Mouse (Mus musculus) liver, embryonic 12.5 days (tissue): Measurements from ENCODE around the gene Dhh. TPM values are rescaled to one million over a fixed set of nuclear protein-coding genes. Genes with fewer than 3 reads are reported as not detected.
"Not testable (repeated sequence)": the region's sequence is repeated elsewhere in the genome, so short reads cannot be mapped to it uniquely, and the experiment has no call there.

ENCODE experiments used
- ATAC-seq: fragments of 200-750 bp; cut with Nextera tagmentation; 2 replicates; pipeline ENCODE4 v1.8.0; 2017; ENCODE audit warnings: moderate number of reproducible peaks, mild to moderate bottlenecking, moderate library complexity
- H3K27ac ChIP-seq: fragments of 300-500 bp; sonication (generic); 2 replicates; pipeline ENCODE4 v1.5.1; 2016; ENCODE audit warnings: mild to moderate bottlenecking
- H3K27me3 ChIP-seq: fragments of 300-500 bp; sonication (generic); replicated peaks from 2 replicates; pipeline ENCODE4 v1.6.1; 2016; ENCODE audit warnings: mild to moderate bottlenecking, moderate library complexity
- H3K36me3 ChIP-seq: fragments of 300-500 bp; sonication (generic); 2 replicates; pipeline ENCODE4 v1.6.1; 2016; ENCODE audit warnings: mild to moderate bottlenecking, moderate library complexity
- H3K4me1 ChIP-seq: fragments of 300-500 bp; sonication (generic); 2 replicates; pipeline ENCODE4 v1.6.1; 2016
- H3K4me2 ChIP-seq: fragments of 300-500 bp; sonication (generic); 2 replicates; pipeline ENCODE4 v1.6.1; 2016; ENCODE audit warnings: mild to moderate bottlenecking, moderate library complexity
- H3K4me3 ChIP-seq: fragments of 300-500 bp; sonication (generic); 2 replicates; pipeline ENCODE4 v1.5.1; 2016; ENCODE audit warnings: mild to moderate bottlenecking, moderate library complexity
- H3K9ac ChIP-seq: fragments of 300-500 bp; sonication (generic); 2 replicates; pipeline ENCODE4 v1.6.1; 2016; ENCODE audit warnings: mild to moderate bottlenecking, moderate library complexity
- H3K9me3 ChIP-seq: fragments of 300-500 bp; sonication (generic); replicated peaks from 2 replicates; pipeline ENCODE4 v1.6.1; 2016; ENCODE audit warnings: mild to moderate bottlenecking, moderate library complexity
- WGBS: fragments of 180-500 bp; shearing (Covaris S2); methylation state at CpG from one replicate; pipeline ENCODE4 v1.1.7; 2016; ENCODE audit not compliant: insufficient replicate concordance; 5-methylcytosine and 5-hydroxymethylcytosine counted together
- polyA plus RNA-seq: library from polyadenylated mRNA; unstranded; fragments of >200 nt; fragmentation: Nextera tagmentation; extraction: Ambion mirVana; gene quantifications from 2 replicates; pipeline ENCODE4 v1.2.1, GENCODE M21; 2016

Gene Dhh
- polyA plus RNA-seq, 1 experiment from 2014 or later, result 0.25 TPM

- Histone ChIP-seq H3K9me3 (no peaks in the 10 kb centered on the region; the same call in 1 of the 2 replicates), H3K9ac (no peak overlapping the region), H3K4me1 (peaks cover 28% of the 10 kb centered on the region), H3K27me3 (no peaks in the 10 kb centered on the region), H3K4me2 (no peak overlapping the region), H3K4me3 (no peak overlapping the region), H3K27ac (no peak overlapping the region), H3K36me3 (peaks cover 25% of the 10 kb centered on the region)
- 16% methylated on average over 13 of the region's 13 CpGs for WGBS
- no peak for ATAC-seq
Observed at GRCm38 (mm10) chr15:98928598-98929240, 30.4 kb upstream of the Dhh start.

DNA sequence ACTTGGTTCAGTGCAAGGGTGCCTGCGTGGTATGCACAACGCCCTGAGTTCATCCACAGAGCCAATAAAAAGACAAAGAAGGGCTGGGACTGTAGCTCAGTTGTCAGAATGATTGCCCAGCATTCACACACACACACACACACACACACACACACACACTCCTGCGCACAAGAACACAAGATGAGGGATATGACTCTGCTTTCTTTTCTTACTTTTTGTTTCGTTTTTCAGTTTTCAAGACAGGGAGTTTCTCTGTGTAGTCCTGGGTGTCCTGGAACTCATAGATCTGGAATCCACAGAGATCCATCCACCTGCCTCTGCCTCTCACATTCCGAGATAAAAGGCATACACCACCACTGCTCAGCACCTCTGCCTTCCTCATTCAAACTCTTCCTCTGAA is 29.2 kb upstream of the Dhh start:
- H3K4me3 ChIP-seq, result no peak overlapping the region
- WGBS, result 68% methylated on average over 5 of the region's 5 CpGs
- no peaks in the 10 kb centered on the region for H3K27me3 ChIP-seq
- no peaks in the 10 kb centered on the region; the same call in 1 of the 2 replicates for H3K9me3 ChIP-seq
- H3K4me2 ChIP-seq, result no peak overlapping the region
- ATAC-seq, result no peak
- H3K27ac ChIP-seq, result no peak overlapping the region
- peaks cover 19% of the 10 kb centered on the region for H3K36me3 ChIP-seq
- H3K4me1 ChIP-seq, result peaks cover 23% of the 10 kb centered on the region
- H3K9ac ChIP-seq, result no peak overlapping the region

DNA sequence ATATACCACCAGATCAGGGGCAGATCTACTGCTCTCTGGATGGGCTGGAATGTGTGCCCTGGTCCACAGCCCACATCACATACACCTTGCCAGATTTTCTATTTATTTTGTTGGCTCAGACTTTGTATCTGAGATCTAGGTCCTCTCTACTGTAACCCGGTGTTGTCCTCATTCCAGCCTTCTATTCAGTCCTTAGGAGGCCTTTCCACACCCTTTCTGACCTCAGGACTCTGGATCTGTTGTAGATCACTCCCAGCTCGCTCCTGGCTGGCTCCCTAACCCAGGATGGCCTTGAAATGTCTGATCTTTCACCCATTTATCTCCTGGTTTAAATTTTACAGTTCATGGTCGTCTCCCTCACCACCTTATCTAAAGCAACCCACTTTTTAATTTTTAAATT is 26.3 kb upstream of the Dhh start:
- ATAC-seq, result no peak; the same call in 1 of the 2 replicates
- H3K4me1 ChIP-seq, result peaks cover 9% of the 10 kb centered on the region
- WGBS, result 38% methylated on average over 3 of the region's 3 CpGs

DNA sequence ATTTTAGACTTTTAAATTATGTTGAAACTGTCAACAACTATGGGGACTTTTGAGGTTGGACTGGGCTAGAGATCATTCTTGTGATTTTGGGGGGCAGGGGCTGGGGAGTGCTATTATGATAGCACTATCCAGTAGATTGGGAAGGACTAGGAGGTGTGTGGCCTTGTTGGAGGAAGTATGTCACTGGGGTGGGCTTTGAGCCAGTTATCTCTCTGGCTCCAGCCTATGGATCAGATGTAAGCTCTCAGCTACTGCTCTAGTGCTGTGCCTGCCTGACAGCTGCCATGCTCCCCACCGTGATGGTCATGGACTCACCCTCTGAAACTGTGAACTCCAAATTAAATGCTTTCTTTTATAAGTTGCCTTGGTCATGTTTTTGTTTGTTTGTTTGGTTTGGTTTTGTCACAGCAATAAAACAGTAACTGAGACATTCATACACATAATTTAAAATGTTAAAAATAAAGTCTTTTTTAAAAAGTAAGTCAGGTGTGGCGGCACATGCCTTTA is 24.7 kb upstream of the Dhh start:
- H3K27ac ChIP-seq, result no peak overlapping the region
- WGBS, result 58% methylated on average over 2 of the region's 2 CpGs
- no peak overlapping the region for H3K4me2 ChIP-seq
- no peaks in the 10 kb centered on the region for H3K27me3 ChIP-seq
- H3K36me3 ChIP-seq, result no peaks in the 10 kb centered on the region
- ATAC-seq, result no peak
- H3K9me3 ChIP-seq, result no peaks in the 10 kb centered on the region; the same call in 1 of the 2 replicates
- no peak overlapping the region for H3K4me3 ChIP-seq
- no peak overlapping the region for H3K9ac ChIP-seq
- peaks cover 9% of the 10 kb centered on the region for H3K4me1 ChIP-seq

More for the DNA sequence above, 26.3 kb upstream of the Dhh start:
- Histone ChIP-seq H3K9ac (no peak overlapping the region), H3K27me3 (no peaks in the 10 kb centered on the region), H3K36me3 (no peaks in the 10 kb centered on the region), H3K4me2 (no peak overlapping the region), H3K9me3 (no peaks in the 10 kb centered on the region; the same call in 1 of the 2 replicates), H3K4me3 (no peak overlapping the region), H3K27ac (no peak overlapping the region)

DNA sequence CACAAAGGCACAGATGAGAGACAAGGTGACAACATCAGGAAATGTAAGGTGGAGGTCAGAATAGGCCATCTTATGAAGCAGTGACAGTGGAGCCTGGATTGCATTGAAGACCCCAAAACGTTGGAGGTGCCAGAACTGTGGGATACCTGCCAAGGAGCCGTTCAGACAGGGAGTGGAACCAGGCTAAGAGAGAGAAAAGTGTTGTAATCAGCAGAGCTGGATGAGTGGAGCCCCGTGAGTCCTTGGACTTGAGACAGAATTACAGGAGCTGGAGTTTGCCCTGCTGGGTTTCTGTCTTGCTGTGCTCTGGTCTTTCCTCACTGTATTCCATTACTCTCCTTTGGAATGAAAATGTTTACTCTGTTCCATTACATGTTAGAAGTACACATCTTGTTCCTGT is 24.2 kb upstream of the Dhh start:
- Histone ChIP-seq H3K27ac (no peak overlapping the region), H3K4me2 (no peak overlapping the region)

DNA sequence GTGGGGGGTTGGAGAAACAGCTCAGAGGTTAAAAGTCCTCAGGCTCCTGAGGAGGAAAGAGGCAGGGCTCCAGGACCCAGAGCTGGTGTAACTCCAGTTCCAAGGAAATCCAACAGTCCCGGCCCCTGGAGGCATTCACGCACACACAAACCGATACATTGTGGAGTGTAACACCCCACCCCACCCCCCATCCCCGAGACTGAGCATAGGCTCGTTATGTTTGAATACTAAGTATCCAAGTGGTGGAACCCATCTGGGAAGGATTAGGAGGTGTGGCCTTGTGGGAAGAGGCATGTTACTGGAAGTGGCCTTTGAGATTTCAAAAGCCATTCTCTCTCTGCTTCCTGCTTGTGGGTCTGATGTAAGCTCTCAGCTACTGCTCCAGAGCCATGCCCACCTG is 23.2 kb upstream of the Dhh start:
- no peak for ATAC-seq

More for the DNA sequence above, 24.2 kb upstream of the Dhh start:
- no peak overlapping the region for H3K9ac ChIP-seq
- peaks cover 9% of the 10 kb centered on the region for H3K4me1 ChIP-seq
- H3K4me3 ChIP-seq, result no peak overlapping the region
- H3K27me3 ChIP-seq, result no peaks in the 10 kb centered on the region
- ATAC-seq, result no peak
- 48% methylated on average over 3 of the region's 3 CpGs for WGBS
- H3K9me3 ChIP-seq, result no peaks in the 10 kb centered on the region; the same call in 1 of the 2 replicates
- H3K36me3 ChIP-seq, result no peaks in the 10 kb centered on the region

GRCm38 (mm10) chr15:98918499-98918895 is 20.2 kb upstream of the Dhh start:
- not testable (repeated sequence) for H3K27me3 ChIP-seq, H3K36me3 ChIP-seq, H3K9me3 ChIP-seq
- H3K4me3 ChIP-seq, result peak overlapping the region; percentile 84
- peaks cover 27% of the 10 kb centered on the region for H3K4me1 ChIP-seq
- ATAC-seq, result peak; percentile 1; the same call in 1 of the 2 replicates
- WGBS, result 17% methylated on average over 8 of the region's 8 CpGs
- H3K4me2 ChIP-seq, result peak overlapping the region; percentile 95
- peak overlapping the region; percentile 83 for H3K9ac ChIP-seq
- peak overlapping the region; percentile 58 for H3K27ac ChIP-seq

More for the DNA sequence above, 23.2 kb upstream of the Dhh start:
- Histone ChIP-seq H3K36me3 (no peaks in the 10 kb centered on the region), H3K27ac (no peak overlapping the region), H3K4me2 (no peak overlapping the region), H3K9ac (no peak overlapping the region), H3K4me3 (no peak overlapping the region), H3K9me3 (no peaks in the 10 kb centered on the region; the same call in 1 of the 2 replicates), H3K4me1 (peaks cover 19% of the 10 kb centered on the region), H3K27me3 (no peaks in the 10 kb centered on the region)
- 80% methylated on average over 5 of the region's 5 CpGs for WGBS

- Histone ChIP-seq H3K27ac (peak within 1 kb of the TSS; percentile 81), H3K4me2 (peak within 1 kb of the TSS; percentile 95), H3K36me3 (no peaks in the 10 kb centered on the region), H3K27me3 (no peaks in the 10 kb centered on the region; the same call in 1 of the 2 replicates), H3K4me3 (peak within 1 kb of the TSS; percentile 84), H3K9me3 (no peaks in the 10 kb centered on the region), H3K4me1 (peaks cover 27% of the 10 kb centered on the region), H3K9ac (peak within 1 kb of the TSS; percentile 83)
- peak; percentile 99 for ATAC-seq
- under 1% methylated on average over 79 of the region's 82 CpGs for WGBS
Observed at GRCm38 (mm10) chr15:98917538-98918498, 19.5 kb upstream of the Dhh start, which contains the start of gene Lmbr1l. TSS of gene Lmbr1l (minus strand) at chr15:98918231.

GRCm38 (mm10) chr15:98917091-98917490 is 18.8 kb upstream of the Dhh start:
- peak overlapping the region; percentile 83 for H3K9ac ChIP-seq
- H3K4me3 ChIP-seq, result peak overlapping the region; percentile 84
- H3K9me3 ChIP-seq, result no peaks in the 10 kb centered on the region
- H3K27me3 ChIP-seq, result no peaks in the 10 kb centered on the region; the same call in 1 of the 2 replicates
- H3K4me2 ChIP-seq, result peak overlapping the region; percentile 95
- 1% methylated on average over 14 of the region's 14 CpGs for WGBS
- H3K4me1 ChIP-seq, result peaks cover 27% of the 10 kb centered on the region
- H3K36me3 ChIP-seq, result peaks cover 2% of the 10 kb centered on the region; the same call in 1 of the 2 replicates
- no peak for ATAC-seq
- peak overlapping the region; percentile 81 for H3K27ac ChIP-seq

- no peak for ATAC-seq
- Histone ChIP-seq H3K9ac (no peak overlapping the region), H3K4me1 (peaks cover 27% of the 10 kb centered on the region), H3K4me2 (peak overlapping the region; percentile 95; the same call in 1 of the 2 replicates), H3K27me3 (no peaks in the 10 kb centered on the region; the same call in 1 of the 2 replicates), H3K4me3 (no peak overlapping the region), H3K27ac (no peak overlapping the region), H3K36me3 (peaks cover 12% of the 10 kb centered on the region), H3K9me3 (no peaks in the 10 kb centered on the region)
- WGBS, result 84% methylated on average over 4 of the region's 4 CpGs
Observed at GRCm38 (mm10) chr15:98916016-98916415, 17.7 kb upstream of the Dhh start.

DNA sequence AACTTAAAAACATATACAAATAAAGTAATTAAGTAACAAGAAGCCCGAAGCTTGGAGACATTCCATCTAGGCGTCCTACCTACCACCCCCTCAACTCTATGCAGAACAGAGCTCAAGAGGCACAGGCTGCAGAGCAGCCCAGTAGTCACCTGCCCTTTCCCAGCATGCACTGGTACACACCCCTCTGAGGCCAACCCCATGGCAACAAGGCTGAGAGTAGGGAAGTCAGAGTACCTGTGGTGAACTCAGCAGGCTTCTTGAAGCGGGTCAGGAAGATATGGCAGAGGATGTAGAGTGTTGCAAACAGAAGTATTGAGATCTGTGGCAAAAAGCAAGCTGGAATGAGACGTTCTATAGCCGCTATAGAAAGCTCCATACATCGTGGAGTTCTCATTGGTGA is 16.6 kb upstream of the Dhh start:
- peaks cover 18% of the 10 kb centered on the region for H3K36me3 ChIP-seq
- H3K27ac ChIP-seq, result no peak overlapping the region
- H3K9me3 ChIP-seq, result no peaks in the 10 kb centered on the region
- no peak overlapping the region for H3K9ac ChIP-seq
- H3K4me2 ChIP-seq, result no peak overlapping the region
- H3K4me3 ChIP-seq, result no peak overlapping the region
- WGBS, result 70% methylated on average over 6 of the region's 6 CpGs
- peaks cover 27% of the 10 kb centered on the region for H3K4me1 ChIP-seq
- ATAC-seq, result no peak
- H3K27me3 ChIP-seq, result no peaks in the 10 kb centered on the region; the same call in 1 of the 2 replicates
